Mouse (Mus musculus): ENCODE results near the gene Mroh2a. TPM values are rescaled to one million over a fixed set of nuclear protein-coding genes. Genes with fewer than 3 reads are reported as not detected.

Mroh2a gene
- total and polyA plus RNA-seq, 2 experiments from 2014 or later: 0.35 TPM; not detected in 1

GRCm38 (mm10) chr1:88231803-88232499 lies 5.2 kb downstream of the Mroh2a start:
- ATAC-seq (no peak), DNase-seq (no peak)
- Histone ChIP-seq H3K27me3 (ENCODE audit: insufficient read depth, low read length) (no peaks in the 10 kb centered on the region), H3K4me1 (ENCODE audit: insufficient read depth) (no peaks in the 10 kb centered on the region), H3K4me3 (ENCODE audit: low read depth, low read length) (no peak overlapping the region), H3K27ac (ENCODE audit: low read depth, low read length) (no peak overlapping the region), H3K9ac (no peak overlapping the region), H3K36me3 (ENCODE audit: insufficient read depth) (no peaks in the 10 kb centered on the region), H3K4me2 (ENCODE audit: low read depth) (no peak overlapping the region), H3K9me3 (ENCODE audit: low read length) (peaks cover 98% of the 10 kb centered on the region)
- TF ChIP-seq CTCF (IDR thresholded peaks at IDR 0.05; ENCODE audit: low read depth): no peak
- 67% methylated on average over 7 of the region's 7 CpGs for WGBS

- no peaks in the 10 kb centered on the region for H3K27me3 ChIP-seq (ENCODE audit: insufficient read depth, low read length)
- no peak for DNase-seq
- WGBS: 60% methylated on average over 3 of the region's 3 CpGs
Measured at GRCm38 (mm10) chr1:88232664-88233380, 6.0 kb downstream of the Mroh2a start.

DNA sequence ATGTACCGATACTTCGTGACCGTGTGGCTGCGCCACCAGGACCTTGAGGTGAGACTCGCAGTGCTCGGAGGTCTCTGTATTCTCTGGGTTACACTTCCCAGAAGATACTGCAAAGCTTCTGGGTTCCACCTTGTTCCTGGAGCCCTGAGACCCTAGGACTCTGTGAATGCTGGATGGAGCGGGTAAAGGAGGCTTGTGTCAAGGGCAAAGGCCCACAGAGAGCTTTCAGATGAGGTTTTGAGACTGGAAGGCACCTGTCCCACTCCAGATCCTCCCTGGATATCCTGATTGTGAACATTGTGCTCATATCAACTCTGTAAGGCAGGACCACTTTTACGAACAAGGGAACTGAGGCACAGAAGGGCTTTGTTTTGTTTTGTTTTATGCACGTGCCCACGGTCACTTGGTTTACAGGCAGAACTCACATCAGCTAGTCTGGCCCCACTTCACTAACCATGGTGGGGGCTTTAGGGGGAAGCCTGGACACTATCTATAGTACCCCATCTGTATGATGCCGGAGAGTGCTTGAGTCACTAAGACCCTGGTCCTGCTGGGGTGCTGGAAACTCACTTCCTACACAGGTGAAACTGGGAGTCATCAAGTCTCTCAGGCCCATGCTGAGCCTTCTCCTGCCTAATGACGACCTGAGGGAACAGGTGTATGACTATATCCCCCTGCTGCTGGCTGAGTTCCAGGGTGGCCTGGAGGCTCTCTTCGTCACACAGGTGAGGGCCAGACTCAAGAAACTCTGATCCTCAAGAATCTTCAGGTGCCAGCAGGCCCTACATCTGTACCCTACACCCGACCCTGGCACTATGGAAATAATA lies 6.8 kb downstream of the Mroh2a start:
- Histone ChIP-seq H3K27ac (ENCODE audit: low read depth, low read length) (no peak overlapping the region), H3K4me1 (ENCODE audit: insufficient read depth) (no peaks in the 10 kb centered on the region), H3K4me3 (ENCODE audit: low read depth, low read length) (no peak overlapping the region), H3K36me3 (ENCODE audit: insufficient read depth) (no peaks in the 10 kb centered on the region), H3K27me3 (ENCODE audit: insufficient read depth, low read length) (no peaks in the 10 kb centered on the region), H3K9ac (no peak overlapping the region), H3K4me2 (ENCODE audit: low read depth) (no peak overlapping the region), H3K9me3 (ENCODE audit: low read length) (peaks cover 98% of the 10 kb centered on the region)
- ATAC-seq (no peak), DNase-seq (no peak)
- 70% methylated on average over 14 of the region's 14 CpGs for WGBS
- no peak for TF ChIP-seq CTCF (IDR thresholded peaks at IDR 0.05; ENCODE audit: low read depth)

More at GRCm38 (mm10) chr1:88232664-88233380, 6.0 kb downstream of the Mroh2a start:
- no peak overlapping the region for H3K9ac ChIP-seq
- no peaks in the 10 kb centered on the region for H3K4me1 ChIP-seq (ENCODE audit: insufficient read depth)
- H3K27ac ChIP-seq (ENCODE audit: low read depth, low read length): no peak overlapping the region
- H3K4me3 ChIP-seq (ENCODE audit: low read depth, low read length): no peak overlapping the region
- peaks cover 98% of the 10 kb centered on the region for H3K9me3 ChIP-seq (ENCODE audit: low read length)
- H3K4me2 ChIP-seq (ENCODE audit: low read depth): no peak overlapping the region
- no peaks in the 10 kb centered on the region for H3K36me3 ChIP-seq (ENCODE audit: insufficient read depth)
- ATAC-seq: no peak
- no peak for TF ChIP-seq CTCF (IDR thresholded peaks at IDR 0.05; ENCODE audit: low read depth)

GRCm38 (mm10) chr1:88234248-88234610 lies 7.4 kb downstream of the Mroh2a start:
- no peak for TF ChIP-seq CTCF (IDR thresholded peaks at IDR 0.05; ENCODE audit: low read depth)
- no peak for DNase-seq
- no peak overlapping the region for H3K27ac ChIP-seq (ENCODE audit: low read depth, low read length)
- no peak overlapping the region for H3K9ac ChIP-seq
- H3K9me3 ChIP-seq (ENCODE audit: low read length): peaks cover 98% of the 10 kb centered on the region
- H3K4me1 ChIP-seq (ENCODE audit: insufficient read depth): no peaks in the 10 kb centered on the region
- no peaks in the 10 kb centered on the region for H3K27me3 ChIP-seq (ENCODE audit: insufficient read depth, low read length)
- no peak overlapping the region for H3K4me2 ChIP-seq (ENCODE audit: low read depth)
- 64% methylated on average over 4 of the region's 4 CpGs for WGBS
- H3K36me3 ChIP-seq (ENCODE audit: insufficient read depth): no peaks in the 10 kb centered on the region
- no peak overlapping the region for H3K4me3 ChIP-seq (ENCODE audit: low read depth, low read length)
- ATAC-seq: no peak

GRCm38 (mm10) chr1:88234646-88235045 lies 7.9 kb downstream of the Mroh2a start:
- WGBS: 48% methylated on average over 5 of the region's 5 CpGs
- no peak overlapping the region for H3K4me3 ChIP-seq (ENCODE audit: low read depth, low read length)
- no peaks in the 10 kb centered on the region for H3K36me3 ChIP-seq (ENCODE audit: insufficient read depth)
- ATAC-seq: no peak
- no peak for TF ChIP-seq CTCF (IDR thresholded peaks at IDR 0.05; ENCODE audit: low read depth)
- peaks cover 98% of the 10 kb centered on the region for H3K9me3 ChIP-seq (ENCODE audit: low read length)
- DNase-seq: no peak
- no peak overlapping the region for H3K27ac ChIP-seq (ENCODE audit: low read depth, low read length)
- H3K4me2 ChIP-seq (ENCODE audit: low read depth): no peak overlapping the region
- H3K4me1 ChIP-seq (ENCODE audit: insufficient read depth): no peaks in the 10 kb centered on the region
- no peaks in the 10 kb centered on the region for H3K27me3 ChIP-seq (ENCODE audit: insufficient read depth, low read length)
- H3K9ac ChIP-seq: no peak overlapping the region

DNA sequence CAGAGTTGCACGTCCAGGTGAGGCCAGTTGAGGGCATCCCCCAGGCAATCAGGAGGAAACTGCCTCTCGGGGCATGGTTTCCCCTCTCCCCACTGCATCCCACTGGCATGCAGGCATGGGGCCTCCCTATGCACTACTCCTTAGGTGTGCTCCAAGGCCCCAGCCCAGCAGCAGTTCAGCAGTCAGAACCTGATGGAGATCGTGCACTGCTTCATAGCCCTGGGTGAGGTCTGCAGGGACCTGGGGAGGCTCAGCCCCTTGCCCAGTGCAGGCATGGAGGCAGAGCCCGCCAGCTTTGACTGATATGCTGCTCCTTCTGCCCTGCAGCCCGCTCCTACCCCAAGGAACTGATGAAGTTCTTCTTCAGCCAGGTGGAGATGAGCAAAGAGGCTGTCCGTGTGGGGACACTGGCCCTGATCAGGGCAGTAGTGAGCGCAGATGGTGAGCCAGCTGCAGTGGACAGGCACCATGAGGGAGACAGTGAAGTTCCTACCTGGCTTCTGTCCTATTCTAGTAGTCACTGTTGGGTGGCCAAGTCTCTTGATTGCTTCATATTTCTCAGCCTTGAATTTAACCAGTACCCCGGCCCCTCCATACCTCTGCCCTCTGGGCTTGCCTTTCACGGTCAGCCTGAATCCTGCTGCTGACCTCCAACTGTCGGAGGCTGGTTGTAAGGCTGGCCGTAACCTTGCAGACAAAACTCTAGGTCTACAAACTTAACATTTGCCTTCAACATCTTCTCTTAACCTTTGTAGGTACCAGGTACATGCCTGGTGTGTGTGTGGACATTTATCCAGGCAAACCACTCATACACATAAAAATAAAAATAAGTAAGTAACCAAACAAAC lies 8.5 kb downstream of the Mroh2a start:
- Histone ChIP-seq H3K36me3 (ENCODE audit: insufficient read depth) (no peaks in the 10 kb centered on the region), H3K9me3 (ENCODE audit: low read length) (peaks cover 98% of the 10 kb centered on the region), H3K4me1 (ENCODE audit: insufficient read depth) (no peaks in the 10 kb centered on the region), H3K9ac (no peak overlapping the region), H3K4me2 (ENCODE audit: low read depth) (no peak overlapping the region), H3K4me3 (ENCODE audit: low read depth, low read length) (no peak overlapping the region), H3K27me3 (ENCODE audit: insufficient read depth, low read length) (no peaks in the 10 kb centered on the region), H3K27ac (ENCODE audit: low read depth, low read length) (no peak overlapping the region)
- no peak for TF ChIP-seq CTCF (IDR thresholded peaks at IDR 0.05; ENCODE audit: low read depth)
- WGBS: 64% methylated on average over 11 of the region's 11 CpGs
- ATAC-seq (no peak), DNase-seq (no peak)
